Mouse (Mus musculus) telencephalon, adult 2 months (tissue): ENCODE results near the gene Fam114a2.

ENCODE experiments used
- DNase-seq: peaks from one replicate; pipeline ENCODE4 v3.0.0-alpha.2; 2011; ENCODE audit warnings: low read depth, low spot score

Gene Fam114a2

GRCm38 (mm10) chr11:57445237-57445962 lies 73.0 kb downstream of the Fam114a2 start:
- DNase-seq: no peak

- DNase-seq: no peak
These were observed 84.3 kb downstream of the Fam114a2 start for GRCm38 (mm10) chr11:57434153-57434552.
